Mouse (Mus musculus) heart, postnatal 10 days (tissue): ENCODE measurements around the gene Strip1. TPM values are rescaled to one million over a fixed set of nuclear protein-coding genes. Genes with fewer than 3 reads are reported as not detected.
A peak's percentile ranks its signal among the peaks of the same experiment; 100 is the strongest.

Experiments
- DNase-seq, 2 experiments: peaks; one replicate each; pipeline ENCODE4 v3.0.0; 2021
- intact Hi-C: fragments of 180-260 bp; cut with DNase I; formaldehyde crosslinking; loops from one replicate; pipeline ENCODE4 v1.15.1; 2025
- total RNA-seq, 2 experiments: library from RNA; stranded (reverse); gene quantifications; 2 replicates each; pipeline ENCODE4 v1.2.3; 2021

Strip1 gene
- total RNA-seq, 2 experiments from 2014 or later: 26.4 to 31.4 TPM

DNA sequence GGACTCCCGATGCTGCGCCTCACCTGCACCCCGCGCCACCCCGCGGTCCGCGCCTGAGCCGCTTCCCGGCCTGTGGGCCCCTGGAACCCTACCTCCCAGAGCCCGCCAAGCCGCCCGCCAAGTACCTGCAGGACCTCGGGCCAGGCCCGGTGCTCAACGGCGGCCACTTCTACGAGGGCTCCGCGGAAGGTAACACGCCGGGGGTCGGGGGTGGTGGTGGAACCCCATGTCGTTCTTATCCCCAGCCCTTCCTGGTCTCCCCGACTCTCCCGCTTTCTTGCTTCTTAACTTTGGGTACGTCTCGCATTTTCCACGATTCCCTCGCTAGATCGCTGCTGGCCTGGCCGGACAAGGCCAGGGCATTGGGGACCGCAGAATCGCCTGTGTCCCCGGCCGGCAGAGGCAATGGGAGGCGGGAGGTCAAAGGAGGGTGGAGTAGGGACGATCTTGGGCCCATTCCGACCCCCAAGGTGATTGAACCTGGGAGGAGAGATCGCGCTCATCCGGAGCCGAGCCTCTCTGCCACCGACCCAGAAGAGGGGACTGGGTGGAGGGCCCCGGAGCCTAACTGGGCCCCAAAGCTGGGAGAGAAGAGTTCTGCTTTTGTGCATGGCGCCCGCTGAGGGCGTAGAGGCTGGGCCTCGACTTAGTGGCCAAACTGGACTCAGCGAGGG is 36.1 kb downstream of the Strip1 start:
- intact Hi-C loops: no loop called here
- DNase-seq: peak in 1 of 2 experiments; percentile 20

- DNase-seq: no peak
- intact Hi-C loops: loop anchor here (5.0 kb wide), 1 partner anchor 112 kb away; no protein-coding TSS in a partner anchor
Observed at GRCm38 (mm10) chr3:107594662-107595263, 36.7 kb downstream of the Strip1 start, which contains the start of gene Alx3. Gene Alx3, plus strand, starts transcription at chr3:107595031.

GRCm38 (mm10) chr3:107593632-107594031 is 37.9 kb downstream of the Strip1 start:
- DNase-seq: no peak
- intact Hi-C loops: loop anchor here (5.0 kb wide), 1 partner anchor 111 kb away; no protein-coding TSS in a partner anchor

DNA sequence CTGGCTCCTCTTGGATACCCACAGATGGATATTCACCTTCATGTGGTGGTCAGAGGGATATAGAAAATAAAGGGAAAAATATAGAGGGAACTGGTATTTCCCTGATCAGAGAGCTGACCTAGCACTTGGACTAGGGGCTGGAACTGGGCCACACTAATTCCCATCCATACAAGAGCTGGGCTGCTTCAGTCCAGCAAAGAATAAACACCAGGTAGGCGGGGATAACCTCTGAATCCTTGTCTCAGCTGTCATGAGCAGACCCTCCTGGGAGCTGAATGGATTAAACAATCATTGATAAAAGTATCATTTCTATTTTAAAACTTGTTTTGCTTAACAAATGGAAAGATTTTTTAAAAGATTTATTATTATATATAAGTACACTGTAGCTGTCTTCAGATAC is 39.9 kb downstream of the Strip1 start:
- intact Hi-C loops: loop anchor here (5.0 kb wide), 1 partner anchor 109 kb away; no protein-coding TSS in a partner anchor
- DNase-seq: no peak

- intact Hi-C loops: no loop called here
- DNase-seq: no peak
Observed at GRCm38 (mm10) chr3:107586504-107586903, 45.0 kb downstream of the Strip1 start.

GRCm38 (mm10) chr3:107583893-107584292 is 47.6 kb downstream of the Strip1 start:
- intact Hi-C loops: no loop called here

DNA sequence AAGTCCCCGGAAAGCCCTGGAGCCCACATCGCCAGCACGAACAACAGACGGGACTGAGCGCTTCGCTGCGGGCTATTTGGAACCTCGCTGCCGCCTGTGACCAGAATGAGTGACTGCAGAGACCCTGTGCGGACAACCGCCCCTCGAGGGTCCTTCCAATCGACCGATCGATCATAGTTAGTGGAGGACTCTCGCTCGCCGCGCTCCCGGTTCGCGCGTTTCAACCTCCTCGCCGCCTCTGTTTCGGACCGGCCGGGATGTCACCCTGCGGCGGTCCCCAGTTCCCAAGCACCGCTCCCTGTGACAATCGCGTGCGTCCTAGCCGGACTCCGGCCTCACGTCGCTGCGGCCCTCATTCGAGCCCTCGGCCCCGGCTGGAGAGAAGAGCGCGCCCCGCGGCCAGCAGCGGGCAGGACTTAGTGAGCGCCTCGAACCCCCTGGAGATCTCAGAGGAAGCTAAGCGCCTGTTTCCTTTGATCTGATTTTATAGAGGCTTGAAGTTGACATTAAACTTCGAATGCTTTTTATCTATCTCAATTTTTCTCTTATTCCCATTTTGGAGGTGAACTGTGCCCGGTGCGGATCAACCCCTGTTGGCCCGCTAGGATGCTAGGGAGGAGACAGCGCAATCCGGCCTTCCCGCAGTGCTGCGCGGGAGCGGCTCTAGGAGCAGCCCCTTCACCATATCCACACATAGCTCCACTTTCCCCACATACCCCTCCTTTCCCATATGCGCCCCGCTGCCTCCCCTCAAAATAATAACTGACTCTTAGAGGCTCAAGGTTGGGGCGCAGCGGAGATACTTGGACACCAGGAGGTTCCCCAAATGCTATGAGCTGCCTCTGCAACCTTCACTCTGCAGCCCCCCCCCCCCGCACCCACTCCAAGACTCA is 48.4 kb downstream of the Strip1 start:
- peak; percentile 46 to 57 for DNase-seq
- intact Hi-C loops: no loop called here

More at GRCm38 (mm10) chr3:107583893-107584292, 47.6 kb downstream of the Strip1 start:
- DNase-seq: no peak

DNA sequence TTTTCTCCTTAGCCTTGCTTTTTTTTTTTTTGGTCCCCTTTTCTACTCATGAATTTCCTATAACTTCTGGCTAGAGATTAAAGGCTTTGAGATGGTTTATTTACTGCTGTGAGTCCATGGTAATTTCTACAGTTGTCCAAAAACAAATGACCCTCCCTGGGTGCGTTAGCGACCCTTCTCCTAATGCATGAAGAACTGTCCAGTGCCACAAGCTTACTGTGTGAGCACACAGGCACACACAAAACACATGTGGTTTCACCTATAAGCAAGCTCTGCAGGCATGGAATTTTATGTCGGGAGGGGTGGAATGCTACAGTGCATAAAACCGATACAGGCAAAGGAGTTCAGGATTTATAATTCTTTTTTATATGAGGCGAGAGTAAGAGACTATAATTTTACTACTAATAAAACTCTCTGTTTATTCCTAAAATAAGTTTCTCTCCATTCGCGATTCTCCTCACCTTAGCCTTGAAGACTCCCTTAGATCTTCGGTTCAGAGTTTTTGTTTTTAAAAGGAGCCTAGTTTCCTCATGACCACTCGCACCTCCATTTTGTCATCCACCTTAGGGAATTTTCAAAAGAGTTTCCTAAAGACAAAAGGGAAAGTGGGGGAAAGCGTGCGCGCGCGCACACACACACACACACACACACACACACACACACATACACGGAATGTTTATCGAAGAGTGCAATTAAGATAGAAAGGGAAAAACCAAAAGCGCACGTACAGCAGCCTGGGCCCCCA is 49.2 kb downstream of the Strip1 start:
- no peak for DNase-seq
- intact Hi-C loops: no loop called here

GRCm38 (mm10) chr3:107581103-107582010 is 50.1 kb downstream of the Strip1 start:
- intact Hi-C loops: no loop called here
- DNase-seq: no peak

GRCm38 (mm10) chr3:107579466-107579865 is 52.0 kb downstream of the Strip1 start:
- DNase-seq: peak; percentile 73 to 91
- intact Hi-C loops: loop anchor here (1.0 kb wide), 1 partner anchor 20 kb away; no protein-coding TSS in a partner anchor

DNA sequence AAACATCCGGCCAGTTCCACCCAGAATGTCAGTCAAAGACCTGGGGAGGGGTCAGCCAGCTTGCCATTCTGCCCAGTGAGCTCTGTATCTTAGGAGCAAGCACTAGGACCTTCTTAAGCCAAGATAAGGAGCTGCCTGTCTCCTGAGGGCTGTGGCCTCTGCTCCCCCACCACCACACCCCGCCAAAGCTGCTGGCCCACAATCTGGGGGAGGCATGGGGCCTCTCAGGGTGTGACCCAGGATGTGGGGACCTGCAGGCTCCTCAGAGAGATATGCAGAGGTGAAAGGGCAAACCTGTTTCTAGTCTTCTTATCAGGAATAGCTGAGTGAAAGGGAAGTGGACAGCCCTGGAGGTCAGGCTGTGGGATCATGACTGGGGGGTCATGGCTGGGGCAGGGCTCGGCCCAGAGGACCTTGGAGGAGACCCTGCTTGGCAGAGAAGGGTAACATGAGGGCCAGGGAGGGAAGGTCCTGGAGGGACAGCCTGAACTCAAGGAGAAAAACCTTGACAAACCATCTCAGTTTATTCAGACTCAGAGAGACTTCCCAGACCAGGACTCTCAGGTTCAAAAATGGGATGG is 53.6 kb downstream of the Strip1 start:
- no peak for DNase-seq
- intact Hi-C loops: no loop called here

- no peak for DNase-seq
- intact Hi-C loops: no loop called here
Observed at GRCm38 (mm10) chr3:107576807-107577206, 54.7 kb downstream of the Strip1 start.

DNA sequence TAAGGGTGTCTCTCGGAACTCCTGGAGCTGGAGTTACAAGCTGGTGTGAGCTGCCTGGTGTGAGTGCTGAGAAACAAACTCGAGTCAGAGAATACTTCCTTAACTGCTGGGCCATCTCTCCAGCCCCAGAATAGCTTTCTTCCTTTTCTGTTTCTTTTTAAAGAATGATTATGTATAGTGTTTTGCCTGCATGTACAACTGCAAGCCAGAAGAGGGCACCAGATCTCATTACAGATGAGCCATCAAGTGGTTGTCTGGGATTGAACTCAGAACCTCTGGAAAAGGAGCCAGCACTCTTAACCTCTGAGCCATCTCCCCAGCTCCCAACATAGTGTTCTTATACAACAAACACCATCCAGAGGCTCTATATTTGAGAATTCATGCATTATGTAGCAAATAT is 60.3 kb downstream of the Strip1 start:
- DNase-seq: no peak
- intact Hi-C loops: no loop called here

- DNase-seq: no peak
- intact Hi-C loops: no loop called here
Observed at GRCm38 (mm10) chr3:107568721-107569120, 62.8 kb downstream of the Strip1 start.

DNA sequence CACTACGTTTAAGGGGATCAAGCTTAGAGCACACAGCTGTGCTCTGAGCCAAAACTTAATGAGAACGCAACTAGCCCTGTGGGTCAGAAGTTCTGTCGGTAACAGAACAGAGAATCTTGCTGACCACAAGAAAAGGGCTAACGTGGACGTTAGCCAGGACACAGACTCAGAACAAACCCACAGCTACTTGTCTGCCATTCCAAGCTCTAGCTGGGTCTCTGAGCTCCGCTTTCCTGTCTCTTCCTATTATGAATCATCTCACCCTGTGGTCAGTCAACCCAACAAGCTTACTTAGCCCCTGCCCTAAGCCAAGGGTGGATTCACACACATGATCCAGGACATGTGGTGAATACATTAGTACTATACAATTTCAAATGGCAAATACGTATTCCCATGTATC is 63.7 kb downstream of the Strip1 start:
- no peak for DNase-seq
- intact Hi-C loops: no loop called here

GRCm38 (mm10) chr3:107565331-107565730 is 66.2 kb downstream of the Strip1 start:
- intact Hi-C loops: no loop called here
- DNase-seq: no peak

GRCm38 (mm10) chr3:107563880-107564279 is 67.6 kb downstream of the Strip1 start:
- no peak for DNase-seq
- intact Hi-C loops: loop anchor here (5.0 kb wide), 1 partner anchor 303 kb away; no protein-coding TSS in a partner anchor

DNA sequence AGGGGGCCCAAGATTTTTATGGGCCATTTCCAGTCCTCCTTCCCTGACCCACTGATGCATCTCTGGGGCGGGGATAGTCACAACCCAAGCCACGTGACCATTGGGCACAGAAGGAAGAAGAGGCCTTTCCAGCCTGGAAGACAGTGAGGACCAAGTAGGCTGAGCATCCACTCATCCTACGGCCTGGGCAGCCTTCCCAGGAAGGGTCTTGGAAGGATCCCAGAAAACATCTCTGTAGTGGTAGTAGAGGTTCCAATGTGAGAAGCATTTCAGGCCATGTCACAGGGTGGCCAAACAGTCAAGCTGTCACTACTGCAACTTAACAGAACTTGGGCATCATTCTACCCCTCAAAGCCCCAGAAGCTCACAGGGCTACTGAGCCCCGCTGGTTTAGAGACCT is 68.9 kb downstream of the Strip1 start:
- no peak for DNase-seq
- intact Hi-C loops: loop anchor here (5.0 kb wide), 1 partner anchor 305 kb away; no protein-coding TSS in a partner anchor
